Mouse (Mus musculus) frontal cortex, postnatal 14 days (tissue): ENCODE data around the gene Wdr19.
"Not testable (repeated sequence)": the region's sequence is repeated elsewhere in the genome, so short reads cannot be mapped to it uniquely, and the experiment has no call there.

Experiments used
- DNase-seq, 2 experiments: peaks; one replicate each; pipeline ENCODE4 v3.0.0; 2022; ENCODE audit warnings: low spot score in 2 of 2

Gene Wdr19

GRCm38 (mm10) chr5:65299623-65300022 lies 100.1 kb downstream of the Wdr19 start:
- DNase-seq, result not testable (repeated sequence)

DNA sequence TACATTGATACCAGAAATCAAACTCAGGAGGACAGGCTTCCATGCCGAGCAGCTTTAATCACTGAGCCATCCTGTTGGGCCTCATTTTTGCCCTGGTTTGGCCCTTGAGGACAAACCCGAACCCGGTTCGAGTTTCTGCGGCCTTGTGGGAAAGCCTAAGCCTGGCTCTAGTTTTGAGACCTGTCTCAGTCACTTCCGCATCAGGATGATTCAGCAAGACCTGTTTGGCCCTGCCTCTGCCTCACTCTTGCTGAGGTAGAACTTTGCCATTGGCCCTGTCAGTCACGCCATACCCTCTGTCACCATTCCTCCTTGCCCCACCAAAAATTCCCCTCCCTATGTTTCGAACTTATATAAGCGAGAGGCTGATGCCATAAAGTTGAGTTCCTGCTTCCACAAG lies 100.6 kb downstream of the Wdr19 start:
- DNase-seq, result no peak

DNA sequence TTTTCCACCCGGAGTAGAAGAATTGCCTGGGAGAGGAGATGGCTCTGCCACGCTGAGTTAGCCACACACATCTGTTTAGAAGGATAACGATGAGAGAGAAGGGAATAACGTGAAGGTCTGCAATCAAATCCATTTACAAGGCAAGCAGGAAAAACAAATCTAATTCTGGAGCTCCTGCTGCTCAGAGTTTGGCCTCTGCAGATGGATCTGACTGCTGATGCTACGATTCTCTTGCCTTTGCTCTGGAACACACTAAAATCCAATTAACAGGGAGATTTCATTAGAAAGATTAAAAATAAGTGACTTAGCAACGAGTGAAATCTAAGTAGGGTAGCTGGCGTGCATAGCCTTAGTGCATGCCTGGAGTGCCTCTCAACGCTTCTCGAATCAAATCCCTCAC lies 106.0 kb downstream of the Wdr19 start:
- DNase-seq, result no peak

DNA sequence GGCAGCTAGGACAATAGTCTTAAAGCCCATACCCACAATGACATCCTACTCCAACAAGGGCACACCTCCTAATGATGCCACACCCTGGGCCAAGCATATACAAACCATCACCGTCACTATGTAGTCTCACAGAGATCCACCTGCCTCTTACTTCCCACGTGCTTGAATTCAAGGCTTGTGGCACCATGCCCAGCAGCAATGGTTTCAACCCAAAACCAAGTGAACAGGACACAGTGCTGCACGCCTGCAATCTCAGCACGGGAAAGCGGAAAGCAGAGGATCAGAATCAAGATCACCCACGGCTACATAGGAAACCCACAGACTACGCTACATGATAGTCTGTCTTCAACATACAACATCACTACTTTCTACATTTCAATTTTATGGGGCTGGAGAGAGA lies 108.7 kb downstream of the Wdr19 start:
- no peak for DNase-seq

- DNase-seq, result no peak
These were observed 109.4 kb downstream of the Wdr19 start for GRCm38 (mm10) chr5:65308866-65309265.
